Mouse (Mus musculus) ES-E14 (cell line): ENCODE data around the gene Klf6.

Source experiments
- CHD2 ChIP-seq: IDR thresholded peaks from 2 replicates; pipeline ENCODE4 v1.6.1; 2014; ENCODE audit warnings: mild to moderate bottlenecking, low read depth, low read length, inconsistent platforms
- HCFC1 ChIP-seq: IDR thresholded peaks from 2 replicates; pipeline ENCODE4 v1.6.1; 2012; ENCODE audit warnings: low read length, inconsistent platforms, borderline replicate concordance; ENCODE audit not compliant: insufficient read depth
- MAFK ChIP-seq: IDR thresholded peaks from 2 replicates; pipeline ENCODE4 v1.6.1; 2014; ENCODE audit warnings: mild to moderate bottlenecking, low read depth, low read length, inconsistent platforms; ENCODE audit not compliant: insufficient read depth
- ZC3H11A ChIP-seq: IDR thresholded peaks from 2 replicates; pipeline ENCODE4 v1.6.1; 2012; ENCODE audit warnings: low read depth, mild to moderate bottlenecking, inconsistent platforms, low read length, borderline replicate concordance
- ZNF384 ChIP-seq: IDR thresholded peaks from 2 replicates; pipeline ENCODE4 v1.6.1; 2012; ENCODE audit warnings: low read depth, low read length, inconsistent platforms

- no peak for TF ChIP-seq CHD2
- TF ChIP-seq ZNF384 = no peak
- TF ChIP-seq HCFC1 = no peak
- TF ChIP-seq MAFK = no peak
- no peak for TF ChIP-seq ZC3H11A
Measured at GRCm38 (mm10) chr13:5842911-5843310, 18.4 kb upstream of the Klf6 start.
